Mouse (Mus musculus) CD4-positive, CD25-positive, alpha-beta regulatory T cell, adult 2 months (primary cell): ENCODE data around the gene Vav3.
A peak's percentile ranks its signal among the peaks of the same experiment; 100 is the strongest.
"Not testable (repeated sequence)": the region's sequence is repeated elsewhere in the genome, so short reads cannot be mapped to it uniquely, and the experiment has no call there.

ENCODE experiments used
- DNase-seq: peaks from one replicate; pipeline ENCODE4 v3.0.0-alpha.2; 2012; ENCODE audit warnings: low read depth, low spot score

The Vav3 gene

DNA sequence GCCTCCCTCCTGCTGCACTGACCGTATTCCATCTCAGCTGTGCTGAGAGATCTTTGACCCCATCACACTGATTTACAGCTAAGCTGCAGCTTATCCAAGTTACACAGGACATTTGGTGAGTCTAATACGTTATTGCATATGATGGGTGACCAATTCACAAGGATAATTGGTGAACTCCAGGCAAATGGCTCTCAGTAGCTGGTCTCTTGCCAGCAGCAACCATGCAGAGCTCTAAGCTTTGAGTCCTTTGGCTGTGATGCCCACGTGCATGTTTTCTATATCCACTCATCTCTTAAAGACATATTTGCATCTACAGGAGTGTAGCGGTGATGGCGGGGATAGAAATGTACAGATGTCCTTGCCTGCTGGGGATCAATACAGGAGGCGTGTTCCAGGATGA is 99.5 kb downstream of the Vav3 start:
- DNase-seq: no peak

DNA sequence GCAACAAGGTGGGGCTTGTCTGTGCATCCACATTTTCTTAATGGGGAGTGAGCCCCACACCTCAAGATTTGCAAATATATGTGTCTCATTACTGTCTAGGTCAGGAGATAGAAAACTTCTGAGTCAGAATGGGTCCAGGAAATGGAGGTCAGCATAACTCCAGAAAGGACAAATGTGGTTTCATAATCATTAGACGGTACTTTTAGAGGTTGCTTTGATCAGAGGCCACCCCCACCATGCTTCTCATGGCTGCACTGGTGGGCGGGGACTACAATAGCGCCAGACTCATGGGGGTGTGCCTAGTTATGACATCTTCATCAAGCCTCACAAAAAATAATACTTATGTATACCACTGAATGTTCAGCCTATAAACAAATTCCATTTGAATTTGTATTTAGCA is 103.6 kb downstream of the Vav3 start:
- peak; percentile 49 for DNase-seq

DNA sequence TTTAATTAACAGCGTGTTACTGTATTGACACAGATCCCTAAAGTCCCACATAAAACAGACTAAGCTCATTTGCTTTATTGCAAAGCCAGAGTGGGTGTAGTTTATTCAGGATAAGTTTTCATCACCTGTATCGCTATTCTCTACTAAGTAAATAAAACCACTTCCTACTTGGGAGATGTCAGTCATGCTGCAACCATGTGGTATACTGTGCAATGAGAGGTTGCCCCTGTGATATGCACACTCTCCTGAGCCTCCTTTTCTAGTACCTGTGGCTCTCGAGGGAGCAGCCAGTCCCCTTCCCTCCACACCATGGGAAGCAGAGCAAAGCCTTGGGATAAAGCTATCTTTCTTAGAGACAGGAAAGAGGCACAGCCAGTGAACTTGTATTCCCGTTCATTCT is 106.5 kb downstream of the Vav3 start:
- no peak for DNase-seq

DNA sequence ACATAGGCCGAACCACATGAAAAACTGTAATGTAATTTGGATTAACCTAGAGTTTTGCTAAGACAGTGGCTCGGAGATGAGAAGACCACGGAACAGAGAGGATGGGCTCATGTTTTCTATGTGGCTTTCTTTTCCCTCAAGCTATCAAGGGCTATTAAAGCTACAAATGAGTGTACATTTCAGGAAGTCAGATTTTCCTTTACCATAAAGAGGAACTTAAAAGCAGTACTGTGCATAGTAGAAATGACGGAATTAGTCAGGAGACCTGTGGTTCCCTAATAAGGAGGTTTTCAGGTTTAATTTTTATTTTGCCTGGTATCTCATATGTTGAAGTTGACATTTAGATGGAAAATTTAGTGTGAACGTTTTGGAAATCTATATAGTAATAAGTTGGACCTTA is 107.8 kb downstream of the Vav3 start:
- DNase-seq: not testable (repeated sequence)

DNA sequence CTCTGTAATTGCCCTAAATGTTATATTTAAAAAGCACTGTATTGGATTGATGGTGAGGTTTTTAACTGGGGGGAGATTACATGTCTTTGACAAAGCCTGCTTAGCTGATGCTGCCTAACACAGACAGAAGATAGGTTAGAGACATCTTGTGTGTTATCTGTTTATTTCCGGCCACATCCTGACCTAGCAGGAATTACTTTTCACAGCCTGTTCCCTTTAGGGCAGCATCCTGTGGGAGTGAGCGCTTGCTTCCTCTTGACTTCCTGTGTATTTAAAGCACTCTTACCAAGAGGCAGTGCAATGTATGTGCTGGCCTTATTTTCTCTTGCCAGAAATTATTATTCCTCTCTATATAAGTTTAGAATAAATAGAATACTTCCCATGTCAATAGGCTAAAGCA is 111.5 kb downstream of the Vav3 start:
- peak; percentile 40 for DNase-seq

DNA sequence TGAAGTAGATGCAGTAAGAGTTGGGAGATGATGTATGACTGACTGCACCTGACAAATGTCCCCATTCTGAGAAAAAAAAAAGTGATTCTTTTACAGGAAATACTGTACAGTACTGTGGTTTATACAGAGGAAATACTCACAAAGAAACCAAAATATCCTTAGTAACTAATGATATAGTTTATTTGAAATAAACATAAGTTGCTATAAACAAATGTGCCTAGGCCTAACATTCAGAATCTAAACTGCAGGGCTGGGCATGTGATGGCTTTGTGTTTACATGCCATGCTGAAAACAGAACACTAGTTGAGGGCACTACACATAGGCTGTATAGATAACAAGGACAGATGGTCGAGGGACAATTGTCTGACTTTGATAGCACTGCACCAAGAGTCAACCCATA is 114.2 kb downstream of the Vav3 start:
- peak; percentile 58 for DNase-seq

DNA sequence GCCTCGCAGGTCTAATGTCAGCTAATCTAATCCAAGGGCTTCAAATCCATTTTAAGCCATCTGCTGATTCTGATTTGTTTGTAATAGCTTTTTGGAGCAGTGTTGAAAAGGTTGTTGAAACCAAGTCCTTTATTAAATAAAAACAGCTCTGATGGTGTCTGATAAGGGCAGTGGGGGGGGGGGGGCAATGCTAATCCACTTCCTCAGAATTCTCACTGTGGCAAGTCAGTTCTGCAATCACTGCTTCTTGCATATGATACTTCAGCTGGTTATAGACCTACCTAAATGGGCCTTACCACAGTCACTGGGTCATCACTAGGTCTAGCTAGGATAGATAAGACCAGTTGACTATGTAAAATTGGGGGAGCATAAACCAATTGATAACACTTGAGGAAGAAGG is 115.9 kb downstream of the Vav3 start:
- no peak for DNase-seq

DNA sequence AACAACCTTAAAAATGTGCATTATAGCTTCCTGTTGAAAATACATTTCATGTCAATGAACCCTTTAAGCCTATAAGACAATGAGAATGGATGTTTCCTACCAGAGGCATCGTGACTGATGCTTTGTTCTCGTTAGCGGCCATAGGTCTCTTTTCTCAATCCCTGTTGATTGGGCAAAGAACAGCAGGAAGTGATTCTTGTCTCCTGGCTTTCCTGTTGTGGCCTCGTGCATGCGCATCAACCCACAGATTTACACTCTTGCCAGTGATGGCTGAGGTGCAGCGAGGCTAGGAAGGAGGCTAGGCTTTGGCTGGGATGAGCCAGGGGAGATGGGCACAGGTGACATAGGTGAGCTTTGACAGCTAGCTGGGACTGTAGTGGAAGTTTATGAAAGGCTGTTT is 123.2 kb downstream of the Vav3 start:
- DNase-seq: no peak

DNA sequence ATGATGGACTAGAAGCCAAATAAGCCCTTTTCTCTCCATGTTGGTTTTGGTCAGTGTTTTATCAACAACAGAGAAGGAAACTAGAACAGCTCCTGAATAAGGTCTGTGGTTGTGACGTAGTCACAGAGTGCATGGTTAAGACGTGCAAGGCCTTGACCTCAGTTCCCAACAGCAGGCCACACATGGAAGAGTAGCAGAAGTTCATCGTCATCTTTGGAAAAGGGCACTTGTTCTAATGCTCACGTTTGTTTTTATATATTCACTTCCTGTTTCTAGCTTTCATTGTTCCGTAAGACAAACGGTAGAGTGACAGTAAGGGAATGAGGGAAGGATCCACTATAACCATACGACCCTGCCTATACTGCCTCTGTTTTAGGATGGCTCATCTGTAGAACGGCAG is 124.1 kb downstream of the Vav3 start:
- DNase-seq: no peak

DNA sequence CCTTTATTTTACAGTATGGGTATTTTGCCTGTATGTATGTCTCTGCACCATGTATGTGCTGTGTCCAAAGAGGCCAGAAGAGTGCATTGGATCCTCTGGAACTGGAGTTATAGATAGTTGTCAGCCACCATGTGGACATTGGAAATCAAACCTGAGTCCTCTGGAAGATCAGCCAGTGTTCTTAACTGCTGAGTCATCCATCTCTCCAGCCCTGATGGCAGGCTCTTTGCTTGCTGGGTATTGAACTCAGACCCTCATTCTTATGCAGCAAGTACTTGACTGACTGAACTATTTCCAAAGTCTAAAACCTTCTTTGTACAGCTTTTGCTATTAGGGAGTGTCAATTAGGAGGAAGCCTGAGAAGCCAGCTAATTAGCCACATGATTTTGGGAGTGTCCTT is 126.1 kb downstream of the Vav3 start:
- no peak for DNase-seq

DNA sequence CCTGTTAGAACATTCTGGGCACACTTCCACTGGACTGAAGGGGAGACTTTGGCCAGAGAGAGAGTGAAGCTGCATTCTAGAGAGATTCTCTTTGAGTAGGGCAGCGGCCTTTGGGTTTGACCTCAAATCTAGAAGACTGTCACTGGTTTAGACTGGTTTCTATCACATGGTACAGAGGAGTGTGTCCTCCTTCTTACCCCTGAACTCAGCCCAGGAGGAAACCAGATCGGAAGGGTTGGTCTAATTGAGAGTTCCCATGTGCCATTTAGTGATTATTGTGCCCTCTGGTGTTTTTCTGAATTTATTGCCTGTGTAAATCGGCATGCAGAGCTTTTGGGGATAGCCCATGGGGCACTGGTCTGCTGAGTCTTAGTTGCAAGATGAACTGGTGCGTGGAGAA is 126.8 kb downstream of the Vav3 start:
- DNase-seq: peak; percentile 51

DNA sequence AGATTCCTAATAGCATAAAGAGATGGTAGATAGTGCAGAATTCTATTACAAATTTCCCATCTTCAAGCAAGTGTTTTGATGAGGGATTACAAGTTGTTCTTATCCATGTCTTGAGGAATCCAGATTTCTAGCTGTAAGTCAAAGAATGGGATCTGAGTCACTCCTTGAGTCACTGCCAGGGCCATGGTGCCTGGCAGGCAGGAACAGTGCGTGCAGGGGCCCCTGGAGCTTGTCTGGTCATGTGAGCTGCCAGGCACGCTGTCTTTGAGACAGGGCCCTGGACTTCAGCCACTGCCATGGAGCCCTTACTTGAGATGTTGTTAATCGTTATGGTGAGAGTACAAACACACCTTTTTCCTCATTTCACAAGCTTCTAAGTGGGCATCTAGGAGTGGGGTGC is 129.0 kb downstream of the Vav3 start:
- no peak for DNase-seq

DNA sequence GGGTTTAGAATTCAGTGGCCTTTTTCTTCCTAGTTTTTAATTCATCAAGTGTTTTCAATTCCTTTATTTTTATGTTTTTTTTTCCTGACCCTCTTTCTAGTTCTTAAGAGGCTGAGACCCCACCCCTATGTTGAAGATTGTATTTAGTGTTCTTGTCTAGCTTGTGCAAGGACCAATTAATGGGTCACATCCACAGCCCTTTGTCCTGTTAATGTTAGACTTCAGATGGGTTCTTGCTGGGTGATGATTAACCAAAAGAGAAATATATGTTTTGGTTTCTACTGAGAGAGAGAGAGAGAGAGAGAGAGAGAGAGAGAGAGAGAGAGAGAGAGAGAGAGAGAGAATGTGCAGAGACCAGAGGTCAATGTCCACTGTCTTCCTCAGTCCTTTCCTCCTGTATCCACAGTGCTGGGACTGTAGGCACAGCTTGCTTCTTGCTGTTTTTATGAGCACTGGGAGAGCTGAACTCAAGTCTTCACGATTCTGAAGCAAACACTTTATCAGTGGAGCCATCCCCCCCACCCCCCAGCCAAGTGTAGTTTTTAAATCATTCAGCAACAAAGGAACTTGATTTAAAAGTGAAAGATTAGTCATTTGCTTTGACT is 130.3 kb downstream of the Vav3 start:
- DNase-seq: no peak

DNA sequence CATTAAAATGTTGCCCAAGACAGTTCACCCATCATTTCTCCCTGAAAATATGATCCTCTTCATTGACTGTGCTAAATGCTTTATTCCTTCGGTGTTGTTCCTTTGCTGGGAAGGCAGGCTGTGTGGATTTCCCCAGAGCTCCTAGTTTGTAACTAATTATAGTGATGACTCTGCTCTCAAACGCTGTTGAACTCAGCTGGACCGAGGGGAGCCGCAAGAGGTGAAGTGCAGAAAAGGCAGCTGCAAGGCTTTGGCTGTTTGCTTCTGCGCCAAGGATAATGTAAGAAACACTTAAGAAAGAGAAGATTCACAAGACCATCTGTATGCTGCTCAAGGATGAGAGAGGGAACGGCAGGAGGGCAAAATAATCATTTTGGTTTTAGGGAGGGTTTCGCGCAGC is 136.1 kb downstream of the Vav3 start:
- DNase-seq: no peak

DNA sequence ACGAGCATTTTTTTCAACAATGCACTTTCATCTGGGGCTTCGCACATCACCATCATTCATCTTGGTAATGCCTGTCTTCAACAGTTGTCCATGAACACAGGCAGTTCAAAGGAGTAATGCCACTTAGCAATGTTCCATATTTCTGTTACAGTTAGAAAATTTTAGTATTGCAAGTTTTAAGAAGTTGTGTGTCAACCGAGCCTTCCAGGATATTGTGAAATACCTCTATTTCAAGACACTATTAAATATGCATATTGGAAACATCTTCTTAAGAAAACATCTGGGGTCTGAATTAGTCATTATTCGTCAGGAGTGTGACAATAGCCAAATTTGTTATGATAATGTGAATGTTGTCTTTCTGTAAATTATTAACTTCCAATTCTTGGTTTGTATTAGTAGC is 137.8 kb downstream of the Vav3 start:
- no peak for DNase-seq

DNA sequence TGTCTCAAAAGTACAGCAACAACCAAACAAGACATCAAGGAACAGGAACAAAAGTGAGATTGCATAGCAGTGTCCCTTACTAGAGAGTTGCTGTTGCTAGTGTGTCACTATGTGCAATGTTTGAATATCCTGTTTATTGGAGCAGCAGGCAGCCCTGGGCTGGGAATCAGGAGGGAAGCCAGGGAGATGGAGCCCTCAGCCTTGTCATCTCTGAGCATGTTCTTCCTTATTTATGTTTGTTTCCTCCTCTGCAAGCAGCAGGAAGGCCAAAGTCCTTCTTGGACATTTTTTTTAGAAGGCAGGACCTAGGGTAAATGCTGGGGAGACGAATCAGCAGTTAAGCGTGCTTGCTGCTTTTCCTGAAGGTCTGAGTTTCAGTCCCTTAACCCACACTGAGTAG is 140.2 kb downstream of the Vav3 start:
- DNase-seq: no peak

DNA sequence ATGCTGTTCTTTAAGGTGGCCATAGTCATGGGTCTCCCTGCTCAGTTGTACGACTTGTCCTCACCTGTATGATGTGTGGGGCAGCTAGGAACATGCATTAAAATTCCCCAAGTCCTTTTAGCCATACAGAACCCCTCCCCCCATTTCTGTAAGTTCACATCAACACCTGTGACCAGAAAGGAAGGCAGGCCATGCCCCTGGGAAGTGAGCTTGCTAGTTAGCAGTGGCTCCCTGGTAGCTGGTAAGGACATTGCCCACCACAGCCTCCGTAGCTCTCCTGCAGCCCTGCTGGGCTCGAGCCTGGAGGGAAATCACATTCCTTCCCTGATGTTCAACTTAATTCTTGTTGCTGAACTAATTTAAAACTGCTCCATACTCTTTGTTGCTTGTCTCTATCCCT is 146.3 kb downstream of the Vav3 start:
- no peak for DNase-seq

DNA sequence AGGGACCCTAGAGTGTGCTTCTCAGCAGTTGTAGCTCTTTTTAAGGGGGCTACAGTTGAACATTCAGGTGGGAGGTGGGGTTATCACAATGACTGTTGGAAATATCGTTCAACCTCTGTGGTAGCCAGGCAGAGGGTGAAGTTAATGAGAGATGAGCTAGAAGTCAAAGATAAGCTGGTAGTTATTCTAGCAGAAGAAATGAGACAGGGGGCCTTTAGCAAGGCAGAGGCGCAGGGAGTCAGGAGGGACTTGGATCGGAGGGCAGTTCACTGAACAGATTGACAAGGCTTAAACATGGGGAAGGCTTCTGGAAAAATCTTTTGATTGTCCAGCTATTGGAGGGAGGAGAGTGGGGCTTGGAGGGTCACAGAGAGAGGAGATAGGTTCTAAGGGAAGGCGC is 147.4 kb downstream of the Vav3 start:
- no peak for DNase-seq

DNA sequence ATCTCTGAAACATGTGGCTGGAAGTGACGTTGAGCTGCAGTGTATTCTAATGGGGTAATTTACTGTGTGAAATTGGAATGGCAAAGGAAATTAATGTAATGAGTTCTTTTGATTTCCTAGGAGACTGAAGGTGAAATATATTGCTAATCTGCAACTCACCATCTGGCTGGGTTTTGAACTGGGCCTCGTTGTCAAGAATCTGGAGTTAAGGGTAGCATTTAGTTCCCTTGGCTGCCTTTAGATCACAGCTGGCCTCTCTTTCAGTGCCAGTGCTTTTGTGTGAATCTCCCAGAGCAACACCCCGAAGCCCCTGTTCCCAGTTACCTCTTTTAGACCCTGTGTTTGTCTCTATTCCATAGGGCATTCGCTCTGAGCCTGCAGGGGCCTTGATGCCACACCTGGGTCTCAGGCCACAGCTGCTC is 148.3 kb downstream of the Vav3 start:
- DNase-seq: no peak

DNA sequence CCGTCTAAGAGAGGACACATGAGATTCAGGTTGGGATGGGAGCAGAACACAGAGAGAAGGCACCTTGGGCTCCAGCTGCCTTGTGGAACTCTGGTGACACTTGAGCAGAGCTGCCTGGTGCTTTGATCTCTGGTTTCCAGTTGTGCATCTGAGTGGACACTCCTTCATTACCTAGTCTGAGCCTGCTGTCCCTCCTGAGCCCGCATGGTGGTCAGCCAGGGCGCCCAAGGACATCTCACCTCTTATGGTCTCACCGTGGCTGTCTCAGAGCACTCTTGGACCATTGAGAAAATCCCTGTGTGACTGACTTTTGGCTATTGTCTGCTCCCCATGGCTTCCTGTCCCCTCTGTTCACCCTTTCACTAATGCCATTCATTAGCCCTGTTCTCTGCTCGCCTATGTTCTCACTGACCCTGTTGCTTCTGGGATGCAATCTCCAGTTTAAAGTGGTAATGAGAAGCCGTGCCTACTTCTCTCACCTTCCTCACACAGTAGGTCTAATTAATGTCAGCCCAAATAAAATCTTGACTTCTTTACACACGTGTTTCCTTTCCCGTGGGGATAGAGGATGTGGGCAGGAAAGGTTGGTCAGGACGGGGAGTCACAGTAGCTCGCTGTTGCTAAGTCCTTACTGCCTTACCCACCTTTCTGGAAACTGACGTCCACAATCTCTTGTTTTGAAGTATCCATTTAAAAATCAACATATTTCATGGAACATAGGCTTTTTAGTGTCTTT is 150.3 kb downstream of the Vav3 start:
- no peak for DNase-seq

DNA sequence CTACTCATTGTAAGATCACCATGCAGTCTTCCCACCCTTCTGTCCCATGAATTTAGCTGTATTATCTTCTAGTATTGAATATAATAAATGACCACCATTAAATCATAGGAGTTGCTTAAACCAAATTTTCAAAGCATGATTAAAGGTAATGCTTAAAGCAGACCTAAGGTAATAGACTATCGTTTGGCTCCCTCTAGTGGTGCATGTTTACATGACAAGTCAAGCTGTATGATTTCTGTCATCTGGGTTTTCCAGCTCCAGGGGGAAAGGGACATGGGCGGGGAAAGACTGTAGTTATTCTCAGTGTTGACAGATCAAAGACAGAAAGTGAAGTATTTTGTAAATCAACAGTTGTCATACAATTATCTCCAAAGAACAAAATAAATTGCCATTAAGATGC is 151.1 kb downstream of the Vav3 start:
- DNase-seq: peak; percentile 85

DNA sequence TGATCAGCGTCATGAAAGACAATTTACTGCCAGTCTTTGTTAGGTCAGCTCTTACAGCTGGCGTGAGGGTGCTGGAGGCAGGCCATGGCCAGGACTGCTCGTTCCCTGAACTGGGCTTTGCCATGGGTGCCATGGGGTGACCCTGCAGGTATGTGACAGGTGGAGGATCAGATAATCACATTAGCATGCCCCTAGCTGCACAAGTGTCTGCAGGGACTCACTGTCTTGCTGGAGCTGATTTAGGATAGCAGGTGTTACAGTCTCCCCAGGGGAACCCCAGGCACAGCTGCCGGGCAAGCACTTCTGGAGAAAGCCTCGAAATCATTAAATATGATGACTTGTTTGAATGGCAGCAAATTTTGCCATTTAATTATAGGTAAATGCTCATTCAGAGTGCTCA is 156.0 kb downstream of the Vav3 start:
- DNase-seq: no peak

DNA sequence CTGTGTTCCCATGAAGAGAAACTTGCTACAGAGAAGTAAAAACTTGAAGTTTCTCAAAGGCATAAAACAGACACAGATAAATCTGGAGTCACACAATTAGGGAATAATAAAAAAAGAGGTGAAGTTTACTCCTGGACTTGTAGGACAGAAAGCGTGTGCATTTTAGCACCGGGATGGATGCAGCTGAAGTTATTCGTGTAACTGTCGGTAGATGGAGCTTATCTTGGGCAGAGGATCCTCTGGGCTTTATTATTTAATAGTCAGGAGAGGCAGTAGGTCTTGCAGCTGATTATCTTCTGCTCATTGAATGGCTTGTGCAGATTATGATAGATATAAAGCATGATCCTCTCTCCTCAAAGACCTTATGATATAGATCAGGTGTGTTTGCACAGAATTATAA is 156.6 kb downstream of the Vav3 start:
- DNase-seq: no peak
